Mouse (Mus musculus) ES-Bruce4 (cell line): ENCODE data around the gene Dennd5a.

ENCODE experiments used
- CTCF ChIP-seq: IDR thresholded peaks from one replicate; pipeline ENCODE4 v1.8.1; 2011; ENCODE audit warnings: low read depth, low read length
- EP300 ChIP-seq: IDR thresholded peaks from 2 replicates; pipeline ENCODE4 v1.6.1; 2011; ENCODE audit warnings: low read depth, low read length; ENCODE audit not compliant: insufficient read depth
- POLR2A ChIP-seq: IDR thresholded peaks from one replicate; pipeline ENCODE4 v1.8.1; 2011; ENCODE audit warnings: low read length; ENCODE audit not compliant: insufficient read depth

- TF ChIP-seq POLR2A, result no peak
- no peak for TF ChIP-seq CTCF
- TF ChIP-seq EP300, result no peak
These were observed 77.7 kb downstream of the Dennd5a start for GRCm38 (mm10) chr7:109882574-109882973.
